ENCODE assay signal across 9 mouse cellular contexts in the genomic region with DNA sequence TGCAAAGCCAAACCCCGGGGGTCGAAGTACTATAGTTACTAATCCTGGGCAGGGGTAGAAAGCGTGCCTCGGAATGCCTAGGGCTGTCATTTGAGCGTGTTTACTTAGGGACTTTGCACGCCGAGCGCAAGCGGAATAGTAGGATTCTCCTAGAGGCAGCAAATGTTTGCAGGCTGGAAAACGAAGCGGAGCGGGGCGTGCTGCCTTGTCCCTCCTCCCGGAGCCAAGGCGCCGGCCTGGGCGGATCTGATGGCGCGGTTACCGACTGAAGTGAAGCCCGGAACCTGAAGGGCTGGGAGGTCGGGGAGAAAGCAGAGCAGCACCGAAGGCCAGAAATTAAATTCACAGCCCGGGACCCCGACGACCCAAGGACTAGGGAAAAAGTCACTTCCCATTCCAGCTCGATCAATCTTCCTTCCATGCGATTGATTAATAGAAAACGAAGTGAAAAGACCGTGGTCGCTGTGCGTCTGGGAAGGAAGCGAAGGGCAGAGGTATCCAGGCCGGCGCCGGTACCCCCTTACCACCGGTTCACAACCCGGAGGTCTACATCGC. TPM values are rescaled to one million over a fixed set of nuclear protein-coding genes. Genes with fewer than 3 reads are reported as not detected.
DNase-seq lines count a peak whose midpoint lies in the region; ATAC-seq lines count a peak whose summit lies in the region.
"Had no signal": no experiment of that assay in that cellular context is flagged by ENCODE, and none has a peak within 500 bp of the region (broad histone marks: within the 10 kb centered on the region; RNA-seq: fewer than 3 reads in every experiment).

No protein-coding gene starts in this region.

- H3K27ac ChIP-seq in embryonic facial prominence, embryonic 10.5 days (replicated peaks): peak overlapping the region; percentile 86
- H3K27ac ChIP-seq in hindbrain, embryonic 10.5 days: peak overlapping the region; percentile 70
- H3K27ac ChIP-seq in lung, embryonic 15.5 days: no peak overlapping the region

- H3K27me3 ChIP-seq in embryonic facial prominence, embryonic 10.5 days (replicated peaks; ENCODE audit: low read depth, poor library complexity, severe bottlenecking): peaks cover 92% of the 10 kb centered on the region
- peaks cover 93% of the 10 kb centered on the region for H3K27me3 ChIP-seq in hindbrain, embryonic 10.5 days (ENCODE audit: insufficient read depth, poor library complexity, severe bottlenecking)
- H3K27me3 ChIP-seq in lung, embryonic 15.5 days: peaks cover 88% of the 10 kb centered on the region

- peaks cover 67% of the 10 kb centered on the region for H3K4me1 ChIP-seq in embryonic facial prominence, embryonic 10.5 days
- H3K4me1 ChIP-seq in hindbrain, embryonic 10.5 days (replicated peaks): peaks cover 60% of the 10 kb centered on the region
- peaks cover 54% of the 10 kb centered on the region for H3K4me1 ChIP-seq in lung, embryonic 15.5 days

- H3K9me3 ChIP-seq in embryonic facial prominence, embryonic 10.5 days: no peaks in the 10 kb centered on the region
- no peaks in the 10 kb centered on the region for H3K9me3 ChIP-seq in hindbrain, embryonic 10.5 days
- H3K9me3 ChIP-seq in lung, embryonic 15.5 days: no peaks in the 10 kb centered on the region

- under 1% methylated on average over 39 of the region's 39 CpGs for WGBS in embryonic facial prominence, embryonic 10.5 days
- 0% methylated on average over 39 of the region's 39 CpGs for WGBS in hindbrain, embryonic 10.5 days
- under 1% methylated on average over 39 of the region's 39 CpGs for WGBS in lung, embryonic 15.5 days

- DNase-seq in ovary, postnatal 36 days (ENCODE audit: low spot score): peak; percentile 33
- no peak for DNase-seq in ovary, postnatal 10 days (ENCODE audit: low spot score)
- peak; percentile 69 for DNase-seq in embryonic facial prominence, embryonic 10.5 days (ENCODE audit: low spot score)
- peak; percentile 64 for DNase-seq in hindbrain, embryonic 10.5 days (ENCODE audit: low spot score)
- DNase-seq in layer of hippocampus, postnatal 25 days (ENCODE audit: extremely low spot score in 1 of 2, low spot score in 1 of 2): no peak
- DNase-seq in ovary, postnatal 14 days (ENCODE audit: low spot score): no peak

- no peaks in the 10 kb centered on the region for H3K36me3 ChIP-seq in embryonic facial prominence, embryonic 10.5 days (replicated peaks)
- no peaks in the 10 kb centered on the region for H3K36me3 ChIP-seq in hindbrain, embryonic 10.5 days
- no peaks in the 10 kb centered on the region for H3K36me3 ChIP-seq in lung, embryonic 15.5 days

- peak overlapping the region; percentile 63 for H3K4me3 ChIP-seq in embryonic facial prominence, embryonic 10.5 days
- peak overlapping the region; percentile 54 for H3K4me3 ChIP-seq in hindbrain, embryonic 10.5 days
- peak overlapping the region; percentile 28 for H3K4me3 ChIP-seq in lung, embryonic 15.5 days

- ATAC-seq in lung, embryonic 15.5 days (ENCODE audit: borderline replicate concordance, extremely low read depth, low FRiP score, low TSS enrichment): no peak
- ATAC-seq in megakaryocyte progenitor cell, adult 5-6 weeks (replicated peaks; ENCODE audit: poor library complexity): no peak

- H3K9ac ChIP-seq in lung, embryonic 15.5 days: no peak overlapping the region

- H3K4me2 ChIP-seq in lung, embryonic 15.5 days: peak overlapping the region; percentile 56

RNA-seq across cellular contexts. Expression of a gene that starts 1.4 kb away (rescaled TPM):
- polyA plus RNA-seq in embryonic facial prominence, embryonic 10.5 days (2016; fragmentation: Nextera tagmentation; extraction: Ambion mirVana): 2.3 TPM in 2 replicates
- 0.75 and 1.0 TPM in 2 replicates for polyA plus RNA-seq in hindbrain, embryonic 10.5 days (2016; fragmentation: Nextera tagmentation; extraction: Ambion mirVana)
- polyA plus RNA-seq in lung, embryonic 15.5 days (2015; fragmentation: Nextera tagmentation; extraction: Ambion mirVana): not detected in 2 replicates
- not detected for total RNA-seq in layer of hippocampus, postnatal 25 days (2021)
- not detected in 2 replicates for total RNA-seq in megakaryocyte progenitor cell, adult 5-6 weeks (2015)
- total RNA-seq in megakaryocyte progenitor cell, adult 5-6 weeks (2017): not detected in 2 replicates
- total RNA-seq: neutrophil, adult 5-6 weeks had no signal

RNA-seq across cellular contexts. Expression of a gene that starts 6.9 kb away (rescaled TPM):
- 0.82 TPM in 1 of 2 replicates, not detected in the other for polyA plus RNA-seq in embryonic facial prominence, embryonic 10.5 days (2016; fragmentation: Nextera tagmentation; extraction: Ambion mirVana)
- polyA plus RNA-seq in hindbrain, embryonic 10.5 days (2016; fragmentation: Nextera tagmentation; extraction: Ambion mirVana): 0.54 TPM in 1 of 2 replicates, not detected in the other
- polyA plus RNA-seq in lung, embryonic 15.5 days (2015; fragmentation: Nextera tagmentation; extraction: Ambion mirVana): not detected in 2 replicates
- total RNA-seq in layer of hippocampus, postnatal 25 days (2021): not detected
- total RNA-seq in megakaryocyte progenitor cell, adult 5-6 weeks (2015): not detected in 2 replicates
- not detected in 2 replicates for total RNA-seq in megakaryocyte progenitor cell, adult 5-6 weeks (2017)
- total RNA-seq: neutrophil, adult 5-6 weeks had no signal

RNA-seq across cellular contexts. Expression of a gene that starts 7.4 kb away (rescaled TPM):
- polyA plus RNA-seq in embryonic facial prominence, embryonic 10.5 days (2016; fragmentation: Nextera tagmentation; extraction: Ambion mirVana): 24.5 and 29.1 TPM in 2 replicates
- polyA plus RNA-seq in hindbrain, embryonic 10.5 days (2016; fragmentation: Nextera tagmentation; extraction: Ambion mirVana): 14.2 and 16.8 TPM in 2 replicates
- polyA plus RNA-seq in lung, embryonic 15.5 days (2015; fragmentation: Nextera tagmentation; extraction: Ambion mirVana): 3.2 and 5.7 TPM in 2 replicates
- not detected for total RNA-seq in layer of hippocampus, postnatal 25 days (2021)
- 0.47 TPM in 1 of 2 replicates, not detected in the other for total RNA-seq in megakaryocyte progenitor cell, adult 5-6 weeks (2015)
- total RNA-seq in megakaryocyte progenitor cell, adult 5-6 weeks (2017): 0.25 and 0.71 TPM in 2 replicates

Comparison
In these comparisons a context has a peak if more than half of its experiments do, and no peak if none do; other contexts are left out.
1. DNase-seq: peak in ovary, postnatal 36 days (single experiment), embryonic facial prominence, embryonic 10.5 days (single experiment) and hindbrain, embryonic 10.5 days (single experiment); none in ovary, postnatal 10 days (single experiment), layer of hippocampus, postnatal 25 days (0 of 2) and ovary, postnatal 14 days (single experiment).
2. Peak in every context shown above with its lines, with median percentiles within 50 percentile points of each other: H3K4me3 ChIP-seq.